Mouse (Mus musculus) WW6 (cell line): ENCODE data around the gene Arf3.
"Not testable (repeated sequence)": the region's sequence is repeated elsewhere in the genome, so short reads cannot be mapped to it uniquely, and the experiment has no call there.

ENCODE experiments used
- DNase-seq: peaks from one replicate; pipeline ENCODE4 v3.0.0-alpha.2; 2013; ENCODE audit warnings: low read depth, low spot score

Gene Arf3

DNA sequence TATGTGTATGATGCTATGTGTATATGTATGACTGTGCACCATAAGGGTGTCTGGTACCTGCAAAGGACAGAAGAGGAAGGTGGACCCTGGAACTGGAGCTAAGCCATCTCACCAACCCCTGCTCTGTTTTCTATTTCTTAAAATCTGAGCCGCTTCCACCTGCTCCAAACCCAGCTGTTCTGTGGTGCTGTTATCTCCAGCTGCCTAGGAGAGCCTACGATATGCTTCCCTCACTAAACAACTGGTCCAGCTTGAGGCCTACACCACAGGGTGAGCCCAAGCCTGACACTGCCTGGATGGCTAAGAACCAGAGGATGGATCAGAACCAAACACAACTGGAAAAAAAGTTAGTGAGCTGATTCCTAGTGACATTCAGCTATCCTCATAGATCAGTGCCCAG is 8.9 kb downstream of the Arf3 start:
- DNase-seq, result no peak

DNA sequence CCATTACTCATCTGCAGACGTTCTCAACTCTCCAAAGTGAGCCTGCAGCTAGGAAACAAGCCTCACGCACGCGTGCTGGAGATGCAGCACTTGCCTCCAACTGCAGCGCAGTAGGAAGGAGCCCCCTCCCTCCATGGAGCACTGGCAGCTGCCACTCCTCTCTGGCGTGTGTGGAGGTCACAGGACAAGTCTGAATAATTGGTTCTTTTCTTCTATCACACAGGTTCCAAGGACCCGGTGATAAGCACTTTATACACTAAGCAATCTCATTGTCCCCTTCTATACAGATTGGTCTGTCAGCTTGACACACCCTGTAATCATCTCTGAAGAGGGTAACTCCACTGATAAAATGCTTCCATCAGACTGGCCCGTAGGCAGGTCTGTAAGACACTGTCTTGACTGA is 10.0 kb downstream of the Arf3 start:
- DNase-seq, result no peak

- no peak for DNase-seq
Measured at GRCm38 (mm10) chr15:98749093-98749492, 13.9 kb downstream of the Arf3 start.

DNA sequence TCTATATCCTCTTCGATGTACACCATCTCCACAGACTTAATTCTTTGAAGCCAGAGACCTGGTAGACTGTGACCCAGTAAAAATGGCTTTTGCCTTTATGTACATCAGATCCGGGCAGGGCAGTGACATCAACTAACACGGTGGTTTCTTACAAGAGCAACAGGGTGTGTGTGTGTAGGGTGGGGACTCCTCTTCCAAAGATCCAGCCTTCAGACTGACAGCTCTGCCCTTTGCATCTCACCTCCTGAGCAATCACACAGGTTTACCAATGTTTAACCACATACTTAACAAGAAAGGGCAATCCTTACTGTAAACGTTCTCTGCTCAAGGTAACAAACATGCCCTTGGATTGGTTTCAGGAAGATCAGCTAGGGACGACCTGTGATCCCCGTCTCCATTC is 15.7 kb downstream of the Arf3 start:
- no peak for DNase-seq

DNA sequence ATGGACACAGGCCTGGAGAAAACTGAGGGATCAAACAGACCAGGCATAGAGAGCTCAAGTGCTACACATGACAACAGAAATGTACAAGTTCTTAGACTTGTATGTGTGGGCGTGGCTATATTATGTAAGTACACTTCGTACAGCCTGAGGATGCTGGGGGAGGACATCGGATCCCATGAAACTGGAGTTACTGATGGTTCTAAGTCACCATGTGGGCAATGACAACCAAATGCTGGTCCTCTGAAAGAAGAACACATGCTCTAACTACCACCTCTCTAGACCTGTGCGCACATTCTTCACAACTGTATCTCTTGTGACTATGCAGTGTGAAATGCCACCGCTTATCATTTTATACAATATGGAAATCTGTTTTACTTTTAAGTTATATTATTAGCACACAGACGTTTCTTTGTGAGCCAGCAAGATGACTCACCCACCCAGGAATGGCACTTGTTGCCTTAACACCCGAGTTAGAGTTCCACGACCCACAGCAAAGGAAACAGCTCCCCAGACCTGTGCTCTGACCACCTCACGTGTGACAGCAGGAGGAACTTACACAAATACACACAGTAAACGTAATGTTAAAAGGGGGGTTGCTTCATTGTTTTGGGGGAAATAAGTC is 16.6 kb downstream of the Arf3 start:
- DNase-seq, result no peak

GRCm38 (mm10) chr15:98743863-98744262 is 19.2 kb downstream of the Arf3 start:
- DNase-seq, result not testable (repeated sequence)

GRCm38 (mm10) chr15:98742766-98743428 is 20.1 kb downstream of the Arf3 start:
- no peak for DNase-seq

DNA sequence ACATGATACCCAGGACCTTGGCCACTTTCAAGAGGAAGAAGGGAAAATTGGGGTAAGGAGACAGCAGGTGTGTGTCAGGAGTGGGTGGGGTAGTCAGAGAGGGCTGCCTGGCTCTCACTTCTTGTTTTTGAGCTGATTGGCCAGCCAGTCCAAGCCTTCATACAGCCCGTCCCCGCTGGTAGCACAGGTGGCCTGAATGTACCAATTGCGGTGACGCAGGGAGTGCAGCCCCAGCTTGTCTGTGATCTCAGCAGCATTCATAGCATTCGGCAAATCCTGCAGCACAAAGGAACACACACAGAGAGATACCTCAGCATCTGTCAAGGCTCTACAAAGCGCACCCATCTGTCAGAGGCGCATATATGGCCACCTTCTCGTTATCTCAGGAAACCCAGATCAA is 22.8 kb downstream of the Arf3 start:
- no peak for DNase-seq

DNA sequence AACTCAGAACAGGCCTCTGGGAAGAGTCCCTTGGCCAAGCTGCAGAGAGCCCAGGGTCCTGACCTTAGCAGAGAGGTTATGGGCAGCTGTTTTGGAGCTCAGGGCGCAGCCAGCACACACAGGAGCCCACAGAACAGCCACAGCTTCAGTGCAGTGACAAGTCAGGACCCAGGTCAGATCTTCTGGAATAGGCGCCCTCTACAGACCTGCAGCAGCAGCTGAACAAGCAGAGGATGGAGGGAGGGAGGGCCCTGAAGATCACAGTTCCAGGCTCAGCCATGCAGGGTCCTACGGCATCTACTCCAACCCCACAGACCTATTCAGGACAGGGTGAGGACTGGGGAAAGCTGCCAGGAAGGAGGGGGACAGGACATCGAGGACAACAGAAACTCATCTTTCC is 24.2 kb downstream of the Arf3 start:
- no peak for DNase-seq

DNA sequence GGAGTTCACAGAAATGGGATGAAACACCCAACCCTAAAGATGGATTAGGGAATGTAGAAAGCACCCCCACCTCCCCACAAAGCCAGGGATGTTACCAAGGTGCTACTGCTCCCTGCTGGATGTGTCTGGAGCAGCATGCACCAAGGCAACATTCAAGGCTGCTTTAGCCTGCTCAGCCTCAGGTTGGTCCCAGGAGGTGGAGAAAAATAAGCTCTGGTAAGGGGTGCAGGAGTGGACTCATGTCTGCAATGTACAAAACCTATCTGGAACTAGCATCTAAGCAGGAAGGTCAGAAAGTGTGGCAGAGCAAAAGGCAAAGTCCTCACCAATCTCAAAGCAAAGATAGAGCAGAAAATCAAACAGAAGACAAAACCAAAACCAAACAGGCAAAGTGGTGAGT is 25.1 kb downstream of the Arf3 start:
- no peak for DNase-seq

GRCm38 (mm10) chr15:98736521-98736920 is 26.5 kb downstream of the Arf3 start:
- DNase-seq, result no peak

DNA sequence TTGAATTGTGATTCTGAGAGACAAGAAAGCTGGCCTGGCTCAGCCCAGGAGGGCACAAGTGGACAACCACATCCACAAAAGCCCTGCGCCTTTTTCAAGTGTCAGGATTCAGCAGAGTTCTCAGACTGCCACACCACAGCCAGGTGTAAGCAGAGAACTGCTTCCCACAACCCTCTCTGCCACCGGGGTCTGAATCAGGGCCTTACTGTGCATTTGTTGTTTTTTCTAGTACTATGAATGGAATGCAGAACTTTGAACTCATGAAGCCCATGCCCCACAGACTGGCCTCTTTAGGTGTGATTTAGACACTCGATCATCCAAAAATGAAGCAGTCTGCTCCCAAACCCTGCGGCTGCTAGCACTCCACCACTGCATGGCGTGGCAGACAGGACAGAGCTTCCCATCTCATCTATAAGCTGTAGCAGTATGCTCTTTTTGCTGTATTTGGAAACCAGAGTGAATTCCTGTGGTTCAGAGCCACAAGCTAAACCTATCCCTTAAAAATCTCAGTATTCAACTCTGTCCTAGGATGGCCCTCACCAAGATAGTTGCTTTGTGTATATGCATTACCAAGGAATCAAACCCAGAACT is 28.9 kb downstream of the Arf3 start:
- DNase-seq, result no peak

DNA sequence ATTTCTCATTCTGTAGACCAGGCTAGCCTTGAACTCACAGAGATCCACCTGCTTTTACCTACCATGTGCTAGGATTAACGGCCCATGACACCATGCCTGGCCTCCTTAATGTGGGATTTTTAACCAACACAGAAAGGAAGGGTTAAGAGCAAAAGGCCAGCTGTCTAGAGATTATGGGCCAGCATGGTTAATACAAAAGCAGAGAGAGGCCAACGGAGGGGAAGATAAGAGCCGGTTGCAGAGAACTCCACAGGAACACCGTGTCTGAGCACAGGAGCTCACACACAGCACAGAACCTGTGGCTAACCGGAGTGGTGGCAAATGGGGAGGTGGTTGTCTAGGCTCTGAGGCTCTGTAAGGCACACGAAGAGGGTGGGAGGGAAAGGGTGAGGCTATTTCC is 29.6 kb downstream of the Arf3 start:
- DNase-seq, result no peak

DNA sequence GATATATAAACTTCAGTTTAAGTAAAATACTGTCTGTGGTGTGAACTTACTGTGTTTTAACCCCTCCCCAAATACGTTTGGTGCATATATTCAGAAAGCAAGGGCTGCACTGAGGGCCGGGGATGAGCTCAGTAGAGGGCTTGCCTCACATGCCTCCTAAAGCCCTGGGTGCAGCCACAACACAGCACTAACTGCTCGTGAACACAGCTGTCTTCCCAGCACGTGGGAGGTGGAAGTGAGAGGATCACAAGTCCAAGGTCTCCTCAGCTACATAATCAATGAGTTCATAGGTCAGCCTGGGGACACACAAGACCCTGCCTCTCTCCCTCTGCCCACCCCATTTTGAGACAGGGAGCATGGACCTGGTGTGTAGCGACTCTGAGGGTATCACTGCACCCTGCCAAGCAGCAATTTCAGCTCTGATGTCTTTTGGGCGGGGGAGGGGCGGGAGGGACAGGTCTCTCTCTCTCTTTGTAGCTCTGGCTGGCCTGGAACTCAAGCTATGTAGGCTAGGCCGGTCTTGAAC is 30.9 kb downstream of the Arf3 start:
- DNase-seq, result no peak

GRCm38 (mm10) chr15:98730790-98731189 is 32.2 kb downstream of the Arf3 start:
- no peak for DNase-seq

DNA sequence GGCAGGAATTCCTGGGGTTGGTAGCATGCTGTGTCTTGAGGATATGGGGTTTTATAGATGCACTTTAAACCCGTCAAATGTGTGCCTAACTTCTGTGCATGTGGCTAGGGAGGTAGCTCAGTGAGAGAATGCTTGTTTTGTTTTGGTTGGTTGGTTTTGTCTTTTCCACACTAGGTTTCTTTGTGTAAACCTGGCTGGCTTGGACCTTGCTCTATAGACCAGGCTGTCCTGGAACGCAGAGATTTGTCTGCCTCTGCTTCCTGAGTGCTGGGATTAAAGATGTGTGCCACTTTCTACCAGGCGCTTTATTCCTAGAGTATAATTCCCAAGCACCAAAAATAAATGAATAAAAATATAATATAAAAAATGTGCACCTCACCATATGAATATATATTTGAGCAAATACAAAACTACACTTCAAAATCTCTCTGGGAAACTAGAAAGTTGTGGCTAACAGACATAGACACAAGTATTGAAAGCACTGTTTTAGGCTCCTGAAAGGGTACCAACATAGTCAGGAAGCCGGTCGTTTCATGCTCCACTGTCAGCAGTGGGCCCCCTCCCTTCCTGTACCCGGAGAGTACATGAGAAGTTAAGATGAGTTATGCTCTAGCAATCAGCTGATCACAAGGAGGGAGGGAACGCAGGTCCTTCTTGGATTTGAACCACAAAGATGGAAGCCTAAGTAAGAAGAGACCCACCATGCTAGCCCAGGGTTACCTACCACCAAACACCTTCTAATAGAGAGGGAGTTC is 33.0 kb downstream of the Arf3 start:
- DNase-seq, result no peak

- DNase-seq, result no peak
Measured at GRCm38 (mm10) chr15:98728366-98728765, 34.6 kb downstream of the Arf3 start.

DNA sequence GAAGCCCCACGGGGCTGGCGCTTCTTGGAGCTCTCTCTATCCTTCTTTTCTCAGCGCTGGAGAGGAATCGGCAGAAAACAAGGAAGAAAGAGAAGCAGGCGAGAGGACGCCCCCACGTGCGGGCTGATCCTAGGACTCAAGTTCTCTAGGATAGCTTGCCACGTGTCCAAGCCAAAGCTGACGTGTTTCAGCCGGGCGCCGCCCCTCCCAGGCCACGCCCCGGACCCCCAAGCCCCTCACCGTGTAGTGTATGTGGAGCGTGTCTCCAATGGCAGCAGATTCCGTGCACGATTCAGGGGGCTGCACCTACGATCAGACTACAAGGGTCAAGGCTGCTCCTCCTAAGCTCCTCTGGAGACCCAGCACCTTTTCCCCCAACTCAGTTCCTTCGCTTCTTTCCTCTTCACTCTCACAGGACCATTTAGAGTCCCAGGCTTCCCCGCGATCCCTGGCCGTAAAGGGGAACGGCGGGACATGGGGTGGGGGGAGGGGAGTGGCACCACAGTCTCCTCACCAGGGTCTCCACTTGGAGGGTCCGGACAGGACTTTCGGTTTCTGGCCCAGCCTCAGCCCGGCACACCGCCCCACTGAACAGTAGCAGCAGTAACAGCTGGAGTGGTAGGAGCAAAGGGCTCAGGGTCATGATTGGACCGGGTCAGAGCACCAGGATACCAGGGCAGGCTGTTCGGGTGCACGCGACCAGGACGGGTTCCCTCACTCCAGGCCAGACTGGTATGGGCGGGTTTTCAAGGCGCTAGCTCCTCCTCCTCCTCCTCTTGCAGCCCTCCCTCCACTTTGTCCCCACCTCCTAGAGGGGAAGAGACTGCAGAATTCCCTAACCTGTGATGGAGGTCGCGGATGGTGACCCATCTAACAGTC is 35.3 kb downstream of the Arf3 start, which contains the start of gene Fkbp11:
Gene Fkbp11, minus strand, starts transcription at position 756 of the 879 bp plus-strand sequence.
- DNase-seq, result peak; percentile 71

GRCm38 (mm10) chr15:98726746-98727145 is 36.3 kb downstream of the Arf3 start:
- no peak for DNase-seq

DNA sequence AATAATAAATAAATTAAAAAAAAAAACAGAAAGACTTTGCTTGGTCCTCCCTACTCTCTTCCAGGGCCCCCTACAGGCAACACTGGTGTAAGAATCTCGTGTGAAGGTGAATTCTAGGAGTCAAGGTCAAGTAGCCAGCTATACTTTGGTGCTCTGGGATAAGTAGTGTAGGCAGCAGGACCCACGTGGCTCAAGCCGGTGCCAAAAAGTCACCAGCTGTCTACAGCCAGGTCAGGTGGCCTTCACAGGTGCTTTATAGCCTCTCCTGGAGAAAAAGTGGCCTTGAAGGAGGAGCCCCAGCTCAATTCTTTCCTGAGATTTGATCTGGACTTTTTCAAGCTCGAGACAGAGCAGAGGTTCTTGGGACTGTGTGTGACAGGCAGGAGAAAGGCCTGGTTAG is 36.9 kb downstream of the Arf3 start:
- no peak for DNase-seq

DNA sequence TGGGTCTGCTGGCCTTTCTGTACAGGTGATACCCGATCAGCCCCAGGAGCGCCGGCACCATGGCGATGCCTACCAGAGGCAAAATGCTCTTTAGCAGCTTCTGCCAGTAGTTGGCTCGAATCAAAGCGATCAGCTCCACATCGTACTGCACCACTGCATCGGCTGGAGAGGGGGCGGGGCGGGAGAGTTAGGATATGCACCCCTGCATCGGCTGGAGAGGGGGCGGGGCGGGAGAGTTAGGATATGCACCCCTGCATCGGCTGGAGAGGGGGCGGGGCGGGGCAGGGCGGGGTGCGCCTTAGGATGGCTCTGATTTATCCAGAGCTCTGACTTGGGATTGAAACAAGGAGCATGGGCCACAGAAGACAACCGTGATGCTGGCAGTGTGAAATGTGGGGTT is 38.6 kb downstream of the Arf3 start:
- DNase-seq, result no peak
